Mouse (Mus musculus) natural killer cell, adult 2 months (primary cell): Measurements from ENCODE around the gene Rxfp3.
A peak's percentile ranks its signal among the peaks of the same experiment; 100 is the strongest.

Experiments used
- DNase-seq, 2 experiments: peaks; one replicate each; pipeline ENCODE4 v3.0.0; 2022; ENCODE audit warnings: low spot score in 2 of 2

Gene Rxfp3

DNA sequence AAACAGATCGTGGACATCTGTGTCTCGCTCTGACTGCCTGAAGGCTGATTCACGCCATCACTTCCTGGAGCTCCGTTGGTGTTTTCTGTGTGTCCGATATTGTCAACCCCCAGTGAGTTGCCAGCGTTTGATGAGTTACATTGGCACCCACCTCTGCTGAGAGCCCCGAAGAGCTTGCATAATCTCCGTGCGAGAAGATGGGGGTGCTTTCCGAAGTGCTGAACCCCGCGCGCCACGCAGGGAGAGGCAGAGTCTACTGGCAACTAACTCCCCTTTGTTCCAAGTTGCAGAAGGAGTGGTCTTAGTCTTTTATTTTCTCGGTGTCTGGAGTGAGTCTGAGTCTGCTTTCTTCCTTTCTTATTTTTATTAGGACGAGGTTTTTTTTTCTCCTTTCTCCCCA lies at the start of gene Rxfp3:
Gene Rxfp3 (minus strand): TSS at position 281 of the 400 bp plus-strand sequence.
- DNase-seq = no peak

DNA sequence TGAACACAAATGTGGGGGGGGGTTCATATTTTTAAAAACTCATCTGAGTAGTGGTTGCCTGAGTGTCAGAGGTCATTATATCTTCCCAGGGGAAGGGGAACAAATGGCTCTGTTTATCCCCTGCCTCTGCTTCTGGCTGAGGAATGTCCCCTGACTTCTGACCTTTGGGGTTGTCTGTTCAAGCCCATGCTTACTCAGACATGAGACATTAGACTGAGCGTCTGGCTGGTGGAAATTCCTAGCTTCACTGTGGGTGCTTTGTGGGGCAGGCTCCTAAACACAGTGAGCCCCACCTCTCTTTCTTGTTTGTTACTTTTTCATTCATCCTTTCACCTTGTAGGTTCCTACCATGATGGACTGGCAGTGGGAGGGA lies 47.2 kb upstream of the Rxfp3 start:
- no peak for DNase-seq

DNA sequence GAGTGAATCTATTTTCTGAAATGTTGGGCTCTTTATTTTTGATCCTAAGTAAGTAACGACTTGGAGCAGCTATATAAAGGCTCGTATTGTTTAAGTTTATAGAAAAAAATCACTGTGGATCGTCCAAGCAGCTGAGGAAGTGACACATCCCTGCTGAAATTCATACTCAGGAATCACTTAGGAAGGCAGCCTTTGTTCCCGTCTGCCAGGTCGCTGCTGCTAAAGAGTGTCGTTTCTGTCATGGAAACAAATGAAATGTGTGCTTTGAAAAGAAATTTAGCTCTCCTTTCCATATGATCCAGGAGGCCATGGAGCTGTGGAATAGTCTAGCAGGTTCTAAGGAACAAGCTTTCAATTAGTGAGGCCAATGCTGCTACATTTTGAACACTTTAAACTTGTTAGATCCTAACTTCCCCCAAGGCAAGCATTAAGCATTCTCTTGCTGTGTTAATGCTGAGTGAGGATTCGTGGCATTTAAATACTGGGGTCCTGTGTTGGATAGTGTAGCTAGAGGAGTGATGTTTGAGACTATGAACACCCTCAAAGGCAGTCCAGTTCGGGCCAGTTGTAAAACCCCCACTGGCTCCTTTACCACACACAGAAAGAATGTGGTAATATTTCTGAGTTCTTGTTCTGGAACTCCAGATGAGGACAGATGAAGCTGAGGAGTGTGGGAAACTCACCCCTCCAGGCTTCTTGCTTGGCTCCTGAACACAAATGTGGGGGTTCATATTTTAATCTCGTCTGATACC lies 46.6 kb upstream of the Rxfp3 start:
- no peak for DNase-seq

DNA sequence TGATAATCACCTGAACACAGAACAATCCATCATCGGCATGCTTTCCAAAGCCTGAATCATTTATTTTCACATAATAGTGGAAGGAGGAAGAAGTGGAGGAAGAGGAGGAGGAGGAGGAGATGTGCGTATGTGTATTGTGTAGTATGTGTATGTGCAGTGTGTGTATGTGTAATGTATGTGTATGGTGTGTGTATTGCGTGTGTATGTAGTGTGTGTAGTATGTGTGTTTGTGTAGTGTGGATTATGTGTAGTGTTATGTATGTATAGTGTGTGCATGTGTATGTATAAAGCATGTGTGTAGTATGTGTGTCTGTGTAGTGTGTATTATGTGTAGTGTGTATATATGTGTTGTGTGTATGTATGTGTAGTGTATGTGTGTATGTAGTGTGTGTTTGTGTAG lies 45.9 kb upstream of the Rxfp3 start:
- no peak for DNase-seq

DNA sequence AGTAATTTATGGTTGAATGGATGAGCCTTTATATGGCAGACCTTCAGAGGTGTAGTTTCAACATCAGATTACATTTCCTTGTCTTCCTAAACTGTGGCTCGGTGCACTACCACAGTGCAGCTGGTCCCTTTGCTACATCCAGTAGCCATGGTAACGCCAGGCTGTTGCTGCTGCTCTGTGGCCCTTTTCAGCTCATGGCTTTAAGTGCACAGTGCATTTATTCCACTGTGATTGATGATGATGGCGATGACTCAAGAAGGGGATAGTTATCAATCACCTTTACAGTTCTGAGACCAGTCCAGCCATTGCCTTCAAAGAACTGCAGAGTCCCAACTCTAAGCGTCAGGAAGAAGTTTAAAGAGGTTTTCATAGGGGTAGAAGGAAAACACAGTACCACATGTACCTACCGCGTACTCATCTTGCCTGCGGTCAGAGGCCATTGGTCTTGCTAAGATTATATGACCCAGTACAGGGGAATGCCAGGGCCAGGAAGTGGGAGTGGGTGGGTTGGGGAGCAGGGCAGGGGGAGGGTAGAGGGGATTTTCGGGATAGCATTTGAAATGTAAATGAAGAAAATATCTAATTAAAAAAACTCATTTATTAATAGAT lies 45.3 kb upstream of the Rxfp3 start:
- no peak for DNase-seq

DNA sequence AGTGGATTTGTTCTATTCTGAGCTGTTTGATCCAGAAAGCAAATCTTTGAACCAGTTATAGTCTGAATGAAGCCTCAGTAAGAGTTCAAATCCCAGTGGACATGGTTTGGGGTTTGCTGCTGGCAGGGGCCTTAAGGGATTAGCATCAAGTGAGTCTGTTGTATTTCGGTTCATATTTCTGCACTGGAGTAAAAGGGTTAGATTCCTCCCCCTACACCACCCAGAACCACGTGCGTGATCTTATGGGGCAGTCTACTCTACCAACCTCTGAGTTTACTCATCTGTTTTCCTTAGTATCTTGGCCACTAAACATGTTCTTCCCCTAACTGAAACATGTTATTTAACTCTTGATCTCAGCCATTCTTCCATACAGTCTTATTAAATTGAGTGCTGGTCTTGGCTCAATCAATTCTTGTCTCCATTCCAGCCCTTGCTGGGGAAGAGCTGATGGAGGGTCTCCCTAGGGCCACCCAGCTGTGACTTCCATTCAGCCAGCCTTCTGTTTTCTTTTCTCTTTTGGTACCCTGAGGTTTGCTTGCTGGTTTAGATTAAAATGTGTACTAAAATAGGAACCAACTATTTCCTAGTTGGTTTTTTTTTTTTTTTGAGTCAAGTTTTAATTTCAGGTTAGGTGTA lies 38.1 kb upstream of the Rxfp3 start:
- DNase-seq = no peak

DNA sequence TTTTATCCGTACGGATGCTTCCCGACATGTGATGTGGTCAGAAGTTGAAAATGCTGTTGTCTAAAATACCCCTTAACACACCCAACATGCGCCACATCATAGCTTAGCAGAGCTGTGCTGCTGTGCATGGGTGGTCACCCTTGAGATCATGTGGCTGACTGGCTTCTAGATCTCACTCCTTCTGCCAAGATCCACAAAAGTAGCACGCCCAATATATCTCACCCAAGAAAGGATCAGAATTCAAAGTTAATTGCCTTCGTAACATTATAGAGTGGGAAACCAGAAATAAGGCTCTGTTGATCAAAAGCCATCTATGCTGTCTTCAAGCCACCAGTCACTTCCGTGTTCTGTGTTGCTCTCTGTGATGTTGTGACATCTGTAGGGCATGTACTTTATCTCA lies 30.1 kb upstream of the Rxfp3 start:
- no peak for DNase-seq

DNA sequence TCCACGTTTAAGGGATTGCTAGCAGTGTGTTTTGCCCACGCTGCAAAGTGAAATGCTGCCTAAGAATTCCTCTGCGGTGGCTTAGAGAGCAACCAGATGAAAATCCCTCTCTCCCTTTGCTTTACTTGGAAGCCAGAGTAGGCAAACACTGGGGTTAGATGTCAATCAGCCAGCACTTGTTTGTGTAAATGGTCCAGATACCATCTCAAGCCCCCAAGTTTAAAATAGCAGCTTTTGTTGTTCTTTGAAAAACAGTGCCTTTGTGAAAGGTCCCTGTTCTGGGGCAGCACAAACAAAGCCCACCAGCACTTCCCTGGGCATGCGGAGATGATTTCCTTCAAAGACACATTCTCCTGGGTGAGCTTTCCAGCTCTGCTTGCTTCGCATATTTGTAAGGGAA lies 28.5 kb upstream of the Rxfp3 start:
- DNase-seq = no peak

DNA sequence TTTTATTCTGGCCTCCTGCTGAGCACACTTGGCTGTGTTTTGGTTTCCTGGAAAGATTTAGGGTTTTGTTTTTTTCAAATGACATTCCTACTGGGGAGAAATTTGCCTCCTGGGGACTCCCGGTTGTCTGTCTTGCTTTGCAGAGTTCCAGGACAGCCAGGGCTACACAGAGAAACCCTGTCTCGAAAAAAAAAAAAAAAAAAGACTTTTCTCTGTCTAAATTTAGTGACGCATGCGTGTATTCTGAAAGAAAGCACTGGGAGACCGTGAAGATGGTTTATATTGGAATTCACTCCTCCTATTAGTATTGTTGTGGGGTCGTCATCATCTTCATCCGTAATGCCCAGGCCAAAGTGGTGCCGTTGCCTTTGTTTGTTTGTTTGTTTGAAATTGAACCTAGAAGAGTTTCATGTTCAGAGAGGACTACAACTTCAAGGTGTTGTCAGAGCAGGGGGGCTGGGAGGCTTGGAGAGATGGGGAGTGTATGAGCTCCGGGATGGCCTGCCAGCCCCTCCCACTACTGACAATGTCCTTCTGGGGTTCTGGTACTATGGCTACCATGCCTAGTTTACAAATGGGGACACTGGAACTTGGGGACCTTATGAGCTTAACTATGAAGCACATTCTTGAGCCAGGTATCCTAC lies 27.9 kb upstream of the Rxfp3 start:
- no peak for DNase-seq

DNA sequence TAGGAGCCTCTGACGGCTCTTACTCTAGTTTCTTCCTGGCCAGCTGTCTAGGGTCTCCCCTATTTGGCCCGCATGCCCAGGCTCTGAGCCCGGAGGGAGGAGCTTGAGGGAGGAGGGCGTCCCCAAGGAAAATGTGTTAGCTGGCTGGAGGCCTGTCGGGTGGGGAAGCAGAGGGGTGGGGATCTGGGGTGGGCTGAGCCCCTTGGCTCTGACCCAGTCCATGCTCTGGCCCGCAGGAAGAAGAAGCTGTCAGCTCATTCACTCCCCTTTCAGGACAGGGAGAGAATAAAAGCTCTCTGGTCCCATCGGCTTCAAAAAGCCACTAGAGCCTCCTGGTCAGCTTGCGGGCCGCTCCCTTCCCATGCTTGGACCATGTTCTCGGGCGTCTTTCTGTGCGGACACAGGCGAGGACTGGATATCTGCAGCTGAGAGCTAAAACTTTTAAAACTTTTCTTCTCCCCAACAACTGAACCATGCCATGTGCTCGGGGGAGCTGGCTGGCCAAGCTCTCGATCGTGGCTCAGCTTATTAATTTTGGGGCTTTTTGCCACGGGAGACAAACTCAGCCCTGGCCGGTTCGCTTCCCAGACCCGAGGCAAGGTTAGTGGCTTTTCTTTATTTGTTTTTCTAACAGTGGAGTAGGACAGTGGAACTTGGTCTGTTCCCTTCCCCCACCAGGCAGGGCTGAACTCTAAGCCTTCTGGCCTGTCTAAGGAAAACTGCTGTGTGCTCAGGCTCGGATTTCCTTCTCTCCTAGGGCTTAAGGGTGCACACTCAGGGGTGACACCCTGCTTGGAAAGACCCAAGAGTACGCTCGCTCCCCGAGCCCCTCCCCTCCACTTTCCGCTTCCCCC lies 27.0 kb upstream of the Rxfp3 start, which contains the start of gene Adamts12:
Gene Adamts12 (plus strand): TSS at position 233 of the 854 bp plus-strand sequence.
- DNase-seq = no peak

DNA sequence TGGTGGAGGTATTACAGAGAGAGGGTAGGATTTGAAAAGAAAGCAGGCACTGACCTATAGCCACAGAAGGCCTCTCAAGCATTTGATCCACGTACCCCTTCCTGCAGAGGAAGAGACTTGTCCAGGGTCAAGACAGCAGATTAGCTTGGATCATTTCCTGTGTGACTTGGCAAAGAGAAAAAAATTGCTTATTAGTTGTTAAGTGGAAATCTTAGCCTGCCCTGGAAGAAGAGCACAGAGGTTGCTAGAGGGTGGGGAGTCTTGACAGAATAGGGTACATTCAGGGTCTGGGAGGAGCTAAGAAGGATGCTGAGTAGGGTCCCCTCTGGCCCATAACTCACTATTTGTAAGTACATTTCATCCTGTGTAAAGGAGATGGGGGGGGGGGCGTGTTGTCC lies 26.4 kb upstream of the Rxfp3 start:
- no peak for DNase-seq

DNA sequence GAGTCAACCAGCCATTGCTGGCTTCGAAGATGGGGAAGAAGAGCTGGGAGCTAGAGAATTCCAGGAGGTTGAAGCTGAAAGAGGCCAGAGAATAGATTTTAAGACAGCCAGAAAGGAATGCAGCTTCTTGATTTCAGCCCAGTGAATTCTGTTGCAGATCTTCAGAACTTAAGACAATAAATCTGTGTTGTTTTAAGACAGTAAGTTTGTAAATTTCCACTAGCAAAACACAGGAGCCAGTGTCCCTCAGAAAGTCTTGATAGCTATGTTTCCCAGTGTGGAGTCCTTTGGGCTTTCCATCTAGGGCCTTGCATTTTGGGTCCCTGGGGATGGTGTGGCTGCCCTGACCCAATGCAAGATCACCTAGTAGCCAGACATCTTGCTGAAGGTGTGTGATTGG lies 25.1 kb upstream of the Rxfp3 start:
- DNase-seq = no peak

DNA sequence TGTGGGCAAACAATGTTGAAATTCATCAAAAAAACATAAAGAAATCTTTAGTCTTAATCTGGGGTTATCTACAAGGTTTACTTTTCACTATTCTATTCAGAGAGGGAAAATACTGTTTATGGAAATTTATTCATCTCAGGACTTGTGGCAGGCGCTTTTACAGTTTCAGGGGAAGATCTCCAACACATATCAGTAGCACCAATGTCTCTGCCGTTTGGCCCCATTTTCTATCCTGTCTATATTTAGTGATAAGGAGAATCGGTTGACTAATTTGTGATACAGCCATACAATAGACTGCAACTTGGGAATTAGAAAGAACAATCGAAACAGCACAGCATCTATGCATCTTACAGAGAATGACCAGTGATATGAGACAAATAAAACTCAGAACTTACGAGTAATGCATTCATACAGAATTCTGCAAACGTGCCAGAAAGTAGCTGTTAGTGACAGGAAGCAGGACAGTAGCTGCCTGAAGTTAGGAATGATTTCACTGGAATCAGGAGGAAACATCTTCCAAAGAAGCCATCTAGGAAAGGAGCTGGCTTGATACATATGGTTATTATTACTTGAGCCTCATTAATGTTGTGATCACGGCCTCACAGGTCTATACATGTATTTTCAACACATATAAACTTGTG lies 16.8 kb upstream of the Rxfp3 start:
- DNase-seq = no peak

DNA sequence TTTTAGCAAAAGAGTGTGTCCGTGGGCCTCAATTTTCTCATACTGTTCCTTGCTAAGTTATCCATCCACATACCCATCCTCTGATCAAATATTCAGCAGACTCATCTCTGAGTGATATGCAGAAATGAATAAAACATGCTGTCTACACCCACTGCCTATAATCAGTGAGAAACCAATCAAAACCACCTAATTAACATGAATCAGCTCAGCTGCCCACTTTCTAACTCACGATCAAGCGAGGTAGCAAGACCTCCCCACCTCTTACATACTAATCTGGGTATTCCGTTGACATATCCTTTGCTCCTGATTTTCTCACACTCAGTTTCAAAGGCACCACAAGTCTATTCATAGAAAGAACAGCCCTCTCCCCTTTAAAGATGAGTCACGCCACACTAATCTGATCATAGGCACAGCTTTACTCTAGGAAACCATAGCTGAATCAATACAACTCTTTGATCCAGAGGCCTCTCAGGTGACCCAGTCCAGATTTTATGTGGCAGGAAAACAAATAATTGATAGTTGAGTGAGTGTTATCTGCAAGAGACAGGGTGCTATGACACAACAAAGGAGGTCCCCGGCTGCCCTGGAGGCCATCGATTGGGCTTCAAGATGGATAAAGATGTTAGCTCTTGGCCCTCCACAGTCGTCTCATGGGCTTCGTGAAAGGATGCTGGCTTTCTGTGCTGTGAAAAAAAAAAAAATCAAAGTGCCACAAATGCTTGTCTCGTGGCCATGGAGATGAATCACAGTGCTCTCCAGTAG lies 16.1 kb upstream of the Rxfp3 start:
- DNase-seq = no peak

DNA sequence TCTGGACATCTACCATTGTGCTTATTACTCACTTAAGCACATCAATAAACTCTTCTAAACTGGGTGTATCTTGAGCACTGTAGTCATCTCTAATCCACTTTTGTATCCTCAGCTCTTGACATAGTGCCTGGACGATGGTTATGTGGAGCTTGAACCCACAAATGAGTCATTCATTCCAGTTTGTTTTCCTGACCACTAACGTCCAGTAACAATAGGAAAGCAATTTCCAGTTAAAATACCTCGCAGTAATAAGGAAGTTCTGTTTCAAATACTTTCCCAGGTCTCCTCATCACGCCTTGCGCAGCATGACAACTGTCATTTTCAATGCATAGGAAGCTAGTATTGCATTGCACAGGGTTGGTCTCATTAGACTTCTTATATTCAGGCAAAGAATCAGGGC lies 5.0 kb upstream of the Rxfp3 start:
- no peak for DNase-seq

DNA sequence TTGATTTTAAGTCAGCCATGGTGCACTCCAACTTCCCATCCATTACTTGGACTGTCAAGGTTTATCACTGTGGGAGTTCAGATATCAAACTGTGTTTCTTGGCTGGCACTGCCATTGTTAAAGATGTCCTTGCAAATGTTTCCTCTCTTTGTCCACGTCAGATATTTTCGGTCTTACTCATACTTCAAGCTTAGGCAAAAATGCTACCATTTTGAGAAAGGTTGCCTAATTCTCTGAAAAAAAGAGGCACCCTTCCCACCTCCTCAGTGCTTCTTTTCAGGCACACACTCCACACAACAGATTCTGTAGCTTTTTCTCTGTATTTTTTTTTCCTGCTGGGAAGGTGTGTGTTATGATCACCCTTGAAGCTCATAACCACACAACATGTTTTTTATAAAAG lies 3.4 kb upstream of the Rxfp3 start:
- no peak for DNase-seq

DNA sequence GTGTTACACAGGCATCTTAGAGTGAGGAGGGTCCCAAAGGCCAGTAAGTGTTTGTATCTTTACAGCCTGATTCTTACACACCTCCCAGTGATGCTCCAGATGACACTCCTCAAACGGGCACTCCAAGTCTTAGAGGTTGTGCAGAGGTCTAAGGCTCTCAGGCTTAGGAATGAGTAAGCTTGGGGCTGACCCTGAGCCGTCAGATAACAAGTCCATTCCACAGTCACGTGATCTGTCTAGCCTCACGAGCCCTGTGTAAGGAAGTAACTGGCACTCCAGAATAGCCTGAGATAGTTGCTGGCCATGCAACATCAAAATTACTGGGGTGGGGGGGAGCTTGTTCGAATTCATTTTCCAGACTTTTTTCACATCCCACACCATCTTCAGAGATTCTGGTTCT lies 2.3 kb upstream of the Rxfp3 start:
- no peak for DNase-seq

DNA sequence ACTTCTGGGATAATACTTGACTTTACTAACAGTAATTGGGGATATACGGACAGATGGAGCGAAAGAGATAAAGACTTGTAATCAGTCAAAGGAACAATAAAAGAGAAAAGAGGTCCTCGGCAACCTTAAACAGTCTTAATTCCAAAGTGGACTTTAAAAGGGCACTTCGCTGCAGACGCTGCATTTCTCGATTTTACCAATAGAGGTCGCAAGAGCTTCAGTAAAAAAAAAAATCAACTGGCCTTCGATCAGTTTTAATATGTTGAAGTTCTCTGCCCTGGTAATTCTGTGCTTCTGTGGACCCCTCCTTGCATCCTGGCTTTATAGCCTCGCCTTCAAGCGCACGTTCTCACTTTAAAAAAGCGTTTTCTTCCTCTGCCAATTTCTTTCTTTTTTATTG lies 685 bp upstream of the Rxfp3 start:
- peak in 1 of 2 experiments; percentile 4 for DNase-seq

DNA sequence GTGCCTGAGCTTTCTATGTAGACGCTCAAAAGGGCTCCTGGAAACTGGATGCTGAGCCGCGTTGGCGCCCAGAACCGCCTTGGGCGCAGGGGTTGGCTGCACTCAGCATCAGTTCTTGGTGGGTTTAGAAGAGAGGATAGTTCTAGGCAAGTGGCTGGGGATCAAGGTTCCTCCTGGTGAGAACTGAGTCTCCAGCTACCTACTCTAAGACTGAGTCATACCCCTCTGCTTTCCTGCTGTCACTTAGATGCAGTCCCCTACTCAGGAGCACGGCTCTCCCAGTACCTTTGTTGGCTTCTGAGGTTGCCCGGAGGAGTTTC lies 455 bp downstream of the Rxfp3 start:
- no peak for DNase-seq

DNA sequence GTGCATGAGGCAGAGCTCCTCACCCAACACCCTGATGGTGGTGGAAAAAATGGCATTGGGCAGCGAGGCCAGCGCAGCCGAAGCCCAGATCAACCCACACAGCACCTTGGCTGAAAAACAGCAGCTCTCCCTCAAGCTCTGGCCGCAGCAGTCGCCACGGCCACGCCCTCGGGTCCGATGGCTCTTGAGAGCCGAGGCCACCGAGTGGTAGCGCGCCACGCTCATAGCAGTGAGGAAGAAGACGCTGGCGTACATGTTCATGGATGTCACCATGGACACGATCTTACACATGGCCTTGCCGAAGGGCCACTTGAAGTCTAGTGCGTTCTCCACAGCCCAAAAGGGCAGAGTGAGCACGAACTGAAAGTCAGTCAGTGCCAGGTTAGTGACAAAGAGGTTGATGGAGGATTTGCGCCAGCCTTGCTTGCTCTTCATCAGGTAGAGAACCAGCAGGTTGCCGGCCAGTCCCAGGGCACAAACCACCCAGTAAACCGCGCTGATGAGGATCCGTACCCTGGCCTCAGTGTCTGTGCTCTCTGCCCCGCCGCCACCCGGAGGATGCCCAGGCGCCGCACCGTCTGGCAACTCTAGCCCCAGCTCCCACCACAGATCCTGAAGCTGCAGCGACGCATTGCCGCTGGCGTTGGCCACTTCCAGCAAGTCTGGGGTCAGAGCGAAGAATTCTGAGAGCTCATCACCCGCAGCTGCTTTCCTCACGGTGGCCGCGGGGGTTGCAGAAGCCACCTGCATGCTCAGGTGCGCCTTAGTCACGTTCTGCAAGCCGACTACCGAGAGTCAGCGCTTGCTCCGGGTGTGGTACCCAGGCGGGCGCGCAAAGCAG lies 1.0 kb downstream of the Rxfp3 start:
- DNase-seq = no peak
